Mouse (Mus musculus): Measurements from ENCODE around the gene Serpini1. TPM values are rescaled to one million over a fixed set of nuclear protein-coding genes. Genes with fewer than 3 reads are reported as not detected.
"Not testable (repeated sequence)": the region's sequence is repeated elsewhere in the genome, so short reads cannot be mapped to it uniquely, and the experiment has no call there.

The Serpini1 gene
- polyA plus RNA-seq, 2 experiments, result 0.11 to 0.50 TPM

DNA sequence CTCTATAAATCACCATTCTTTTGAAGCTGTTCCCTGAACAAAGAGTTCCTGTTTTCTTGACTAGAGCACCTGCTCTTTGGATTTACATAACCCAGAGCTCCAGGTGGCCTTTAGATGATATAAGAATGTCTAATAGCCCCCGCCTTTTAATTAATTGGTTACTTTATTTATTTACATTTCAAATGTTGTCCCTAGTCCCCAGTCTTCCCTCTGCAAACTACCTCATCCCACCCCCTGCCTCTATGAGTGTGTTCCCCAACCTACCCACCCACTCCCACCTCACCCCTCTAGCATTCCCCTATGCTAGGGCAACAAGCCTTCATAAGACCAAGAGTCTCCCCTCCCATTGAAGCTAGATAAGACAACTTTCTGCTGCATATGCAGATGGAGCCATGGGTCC is 90.9 kb downstream of the Serpini1 start:
- Histone ChIP-seq H3K4me3 (ENCODE audit: insufficient read depth in 1 of 2, low read depth in 2 of 2, low read length in 2 of 2) (no peak overlapping the region), H3K36me3 (replicated peaks; ENCODE audit: control insufficient read depth, insufficient read depth, low read depth) (no peaks in the 10 kb centered on the region), H3K4me1 (replicated peaks; ENCODE audit: control insufficient read depth in 2 of 2, insufficient read depth in 2 of 2, low read length in 1 of 2) (no peaks in the 10 kb centered on the region), H3K9ac (replicated peaks) (no peak overlapping the region), H3K27me3 (ENCODE audit: control insufficient read depth, insufficient read depth, low read length) (no peaks in the 10 kb centered on the region), H3K4me2 (ENCODE audit: low read depth) (no peak overlapping the region), H3K27ac (no peak overlapping the region), H3K9me3 (ENCODE audit: control insufficient read depth, low read length) (no peaks in the 10 kb centered on the region)
- ATAC-seq (ENCODE audit: insufficient read depth) (no peak), DNase-seq (ENCODE audit: low read depth in 3 of 3, low spot score in 3 of 3) (no peak)
- no peak for TF ChIP-seq EP300 (IDR thresholded peaks at IDR 0.05; ENCODE audit: low read depth)
- no peak for TF ChIP-seq CTCF (IDR thresholded peaks at IDR 0.05; ENCODE audit: low read depth)
- 72% methylated on average over 1 of the region's 1 CpGs for WGBS (ENCODE audit: insufficient replicate concordance)

DNA sequence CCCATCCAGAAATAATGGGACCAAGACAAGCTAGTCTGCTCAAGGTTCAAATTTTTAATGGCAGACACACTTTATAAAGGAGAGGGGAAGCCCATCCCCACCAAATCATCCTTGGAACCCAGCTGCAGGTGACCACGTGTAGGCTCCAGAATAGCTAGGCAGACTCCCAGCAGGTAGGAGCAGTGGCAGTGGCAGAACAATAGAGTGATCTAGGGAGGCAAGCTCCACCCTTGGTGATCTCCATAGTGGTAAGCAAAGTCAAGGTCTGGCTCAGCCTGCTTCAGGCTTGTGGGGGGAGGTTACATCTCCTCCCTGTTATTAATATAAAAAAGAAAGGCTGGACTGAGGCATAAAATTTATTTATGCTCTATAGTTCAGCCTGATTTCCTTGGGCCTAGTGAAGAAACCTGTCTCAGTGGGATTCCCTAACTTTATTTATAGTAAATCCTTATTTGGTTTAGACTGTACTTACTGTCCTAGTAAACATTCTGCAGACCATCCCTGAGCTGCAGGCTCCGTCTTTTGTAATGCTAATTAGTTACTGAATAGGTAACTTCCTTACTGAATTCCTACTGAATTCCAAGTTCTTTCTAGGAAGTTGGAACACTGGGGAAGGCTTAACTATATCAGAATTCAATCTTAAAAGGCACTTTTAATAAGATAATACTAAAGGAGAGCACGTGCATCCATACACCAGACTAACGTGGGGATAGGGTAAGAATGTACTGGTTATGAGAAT is 93.2 kb downstream of the Serpini1 start:
- H3K9me3 ChIP-seq (ENCODE audit: control insufficient read depth, low read length); DNase-seq (ENCODE audit: low read depth in 3 of 3, low spot score in 3 of 3); H3K9ac ChIP-seq (replicated peaks); H3K27ac ChIP-seq; H3K4me1 ChIP-seq (replicated peaks; ENCODE audit: control insufficient read depth in 2 of 2, insufficient read depth in 2 of 2, low read length in 1 of 2); H3K36me3 ChIP-seq (replicated peaks; ENCODE audit: control insufficient read depth, insufficient read depth, low read depth); H3K4me2 ChIP-seq (ENCODE audit: low read depth); H3K27me3 ChIP-seq (ENCODE audit: control insufficient read depth, insufficient read depth, low read length); ATAC-seq (ENCODE audit: insufficient read depth); H3K4me3 ChIP-seq (ENCODE audit: insufficient read depth in 1 of 2, low read depth in 2 of 2, low read length in 2 of 2): not testable (repeated sequence)
- WGBS (ENCODE audit: insufficient replicate concordance), result 46% methylated on average over 4 of the region's 4 CpGs

- DNase-seq (ENCODE audit: low read depth in 3 of 3, low spot score in 3 of 3) (no peak), ATAC-seq (ENCODE audit: insufficient read depth) (no peak)
- Histone ChIP-seq H3K9me3 (ENCODE audit: control insufficient read depth, low read length) (no peaks in the 10 kb centered on the region), H3K27me3 (ENCODE audit: control insufficient read depth, insufficient read depth, low read length) (no peaks in the 10 kb centered on the region), H3K4me1 (replicated peaks; ENCODE audit: control insufficient read depth in 2 of 2, insufficient read depth in 2 of 2, low read length in 1 of 2) (no peaks in the 10 kb centered on the region), H3K27ac (no peak overlapping the region), H3K9ac (replicated peaks) (no peak overlapping the region), H3K36me3 (replicated peaks; ENCODE audit: control insufficient read depth, insufficient read depth, low read depth) (no peaks in the 10 kb centered on the region), H3K4me2 (ENCODE audit: low read depth) (no peak overlapping the region), H3K4me3 (ENCODE audit: insufficient read depth in 1 of 2, low read depth in 2 of 2, low read length in 2 of 2) (no peak overlapping the region)
- 37% methylated on average over 2 of the region's 2 CpGs for WGBS (ENCODE audit: insufficient replicate concordance)
- TF ChIP-seq EP300 (IDR thresholded peaks at IDR 0.05; ENCODE audit: low read depth) (no peak), CTCF (IDR thresholded peaks at IDR 0.05; ENCODE audit: low read depth) (no peak)
Measured at GRCm38 (mm10) chr3:75651603-75652115, 94.3 kb downstream of the Serpini1 start.

- H3K27ac ChIP-seq; ATAC-seq (ENCODE audit: insufficient read depth); H3K4me1 ChIP-seq (replicated peaks; ENCODE audit: control insufficient read depth in 2 of 2, insufficient read depth in 2 of 2, low read length in 1 of 2); H3K36me3 ChIP-seq (replicated peaks; ENCODE audit: control insufficient read depth, insufficient read depth, low read depth); DNase-seq (ENCODE audit: low read depth in 3 of 3, low spot score in 3 of 3); H3K27me3 ChIP-seq (ENCODE audit: control insufficient read depth, insufficient read depth, low read length); H3K9ac ChIP-seq (replicated peaks); H3K4me2 ChIP-seq (ENCODE audit: low read depth); H3K4me3 ChIP-seq (ENCODE audit: insufficient read depth in 1 of 2, low read depth in 2 of 2, low read length in 2 of 2); H3K9me3 ChIP-seq (ENCODE audit: control insufficient read depth, low read length): not testable (repeated sequence)
- 60% methylated on average over 4 of the region's 4 CpGs for WGBS (ENCODE audit: insufficient replicate concordance)
Measured at GRCm38 (mm10) chr3:75653901-75654300, 96.6 kb downstream of the Serpini1 start.

DNA sequence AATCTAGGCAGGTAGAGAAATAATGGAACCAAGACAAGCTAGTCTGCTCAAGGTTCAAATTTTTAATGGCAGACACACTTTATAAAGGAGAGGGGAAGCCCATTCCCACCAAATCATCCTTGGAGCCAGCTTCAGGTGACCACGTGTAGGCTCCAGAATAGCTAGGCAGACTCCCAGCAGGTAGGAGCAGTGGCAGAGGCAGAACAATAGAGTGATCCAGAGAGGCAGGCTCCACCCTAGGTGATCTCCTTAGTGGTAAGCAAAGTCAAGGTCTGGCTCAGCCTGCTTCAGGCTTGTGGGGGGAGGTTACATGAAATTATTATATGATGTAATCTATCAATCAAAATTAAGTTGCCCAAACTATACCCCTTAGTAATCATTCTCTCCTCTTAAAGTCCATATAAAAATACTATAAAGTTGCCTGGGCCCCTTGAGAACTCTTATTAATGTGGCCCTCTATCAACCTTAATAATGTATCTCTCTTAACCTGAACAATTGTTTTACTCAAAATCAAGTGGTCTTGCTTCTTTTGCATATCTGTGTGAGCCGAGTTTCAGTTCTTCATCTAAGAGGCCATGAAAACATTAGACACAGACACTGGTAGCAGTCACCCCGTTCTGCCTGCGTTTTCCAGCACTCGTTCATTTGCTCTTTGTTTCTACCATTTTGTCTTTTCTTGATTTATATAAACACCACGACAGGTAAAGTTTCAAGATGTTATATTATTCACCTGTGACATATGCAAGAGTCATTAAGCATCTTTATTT is 98.4 kb downstream of the Serpini1 start:
- TF ChIP-seq CTCF (IDR thresholded peaks at IDR 0.05; ENCODE audit: low read depth) (no peak), EP300 (IDR thresholded peaks at IDR 0.05; ENCODE audit: low read depth) (no peak)
- H3K4me3 ChIP-seq (ENCODE audit: insufficient read depth in 1 of 2, low read depth in 2 of 2, low read length in 2 of 2), result no peak overlapping the region
- H3K36me3 ChIP-seq (replicated peaks; ENCODE audit: control insufficient read depth, insufficient read depth, low read depth), result no peaks in the 10 kb centered on the region
- no peak for DNase-seq (ENCODE audit: low read depth in 3 of 3, low spot score in 3 of 3)
- 56% methylated on average over 6 of the region's 6 CpGs for WGBS (ENCODE audit: insufficient replicate concordance)
- H3K9me3 ChIP-seq (ENCODE audit: control insufficient read depth, low read length), result no peaks in the 10 kb centered on the region
- H3K4me1 ChIP-seq (replicated peaks; ENCODE audit: control insufficient read depth in 2 of 2, insufficient read depth in 2 of 2, low read length in 1 of 2), result no peaks in the 10 kb centered on the region
- no peak overlapping the region for H3K4me2 ChIP-seq (ENCODE audit: low read depth)
- H3K9ac ChIP-seq (replicated peaks), result no peak overlapping the region
- H3K27me3 ChIP-seq (ENCODE audit: control insufficient read depth, insufficient read depth, low read length), result no peaks in the 10 kb centered on the region
- no peak for ATAC-seq (ENCODE audit: insufficient read depth)
- H3K27ac ChIP-seq, result no peak overlapping the region
